Mouse (Mus musculus): ENCODE measurements around the gene Gpc2. TPM values are rescaled to one million over a fixed set of nuclear protein-coding genes. Genes with fewer than 3 reads are reported as not detected.

The Gpc2 gene
- polyA plus RNA-seq, 1 experiment, result not detected

DNA sequence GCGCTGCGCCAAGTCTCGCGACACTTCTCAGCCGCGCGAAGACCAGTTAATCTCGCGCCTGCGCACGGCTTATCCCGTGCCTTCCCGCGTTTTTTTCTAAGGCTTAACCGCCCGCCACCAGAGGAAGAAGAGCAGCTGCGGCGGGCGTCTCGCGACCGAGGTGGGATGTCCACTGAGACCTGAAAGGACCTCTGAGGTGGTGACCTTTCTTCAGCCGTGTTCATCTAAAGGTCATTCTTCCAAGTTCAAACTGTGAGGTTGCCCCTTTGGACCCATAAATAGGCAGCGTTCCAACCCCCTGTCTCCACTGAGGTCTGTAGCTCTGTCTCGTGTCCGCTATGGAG is 592 bp upstream of the Gpc2 start:
- TF ChIP-seq CTCF (IDR thresholded peaks at IDR 0.05; ENCODE audit: insufficient read depth, low read depth, low read length) (no peak), POLR2A (IDR thresholded peaks at IDR 0.05; ENCODE audit: insufficient read depth, low read depth, low read length) (no peak)
- Histone ChIP-seq H3K4me3 (ENCODE audit: insufficient read depth, low read depth, low read length) (peak overlapping the region; percentile 48), H3K4me1 (ENCODE audit: control insufficient read depth, insufficient read depth, low read length) (peaks cover 12% of the 10 kb centered on the region), H3K27ac (ENCODE audit: insufficient read depth, low read depth, low read length) (no peak overlapping the region)
- WGBS, result 27% methylated on average over 26 of the region's 26 CpGs

DNA sequence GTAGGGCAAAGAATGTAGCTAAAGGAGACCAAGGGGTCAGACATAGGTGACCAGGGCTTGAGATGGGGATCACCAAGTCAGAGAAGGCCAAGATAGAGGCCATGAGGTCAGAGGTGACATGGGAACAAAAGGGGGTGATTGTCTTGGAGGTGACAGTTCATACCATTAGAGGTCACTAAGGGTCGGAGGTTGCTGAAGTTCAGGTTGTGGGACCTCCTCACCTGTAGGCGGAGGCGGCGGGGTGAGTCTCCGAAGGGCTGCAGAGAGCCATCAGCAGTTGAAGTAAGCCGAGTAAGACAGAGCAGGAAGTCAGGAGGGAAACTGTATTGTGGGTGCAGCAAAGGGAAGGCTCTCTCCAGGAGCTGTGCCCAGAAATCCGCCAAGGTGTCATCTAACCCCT is 1.8 kb downstream of the Gpc2 start:
- Histone ChIP-seq H3K27ac (ENCODE audit: insufficient read depth, low read depth, low read length) (no peak overlapping the region), H3K4me1 (ENCODE audit: control insufficient read depth, insufficient read depth, low read length) (peaks cover 16% of the 10 kb centered on the region), H3K4me3 (ENCODE audit: insufficient read depth, low read depth, low read length) (no peak overlapping the region)
- WGBS, result 91% methylated on average over 7 of the region's 7 CpGs
- no peak for TF ChIP-seq POLR2A (IDR thresholded peaks at IDR 0.05; ENCODE audit: insufficient read depth, low read depth, low read length)
- no peak for TF ChIP-seq CTCF (IDR thresholded peaks at IDR 0.05; ENCODE audit: insufficient read depth, low read depth, low read length)

DNA sequence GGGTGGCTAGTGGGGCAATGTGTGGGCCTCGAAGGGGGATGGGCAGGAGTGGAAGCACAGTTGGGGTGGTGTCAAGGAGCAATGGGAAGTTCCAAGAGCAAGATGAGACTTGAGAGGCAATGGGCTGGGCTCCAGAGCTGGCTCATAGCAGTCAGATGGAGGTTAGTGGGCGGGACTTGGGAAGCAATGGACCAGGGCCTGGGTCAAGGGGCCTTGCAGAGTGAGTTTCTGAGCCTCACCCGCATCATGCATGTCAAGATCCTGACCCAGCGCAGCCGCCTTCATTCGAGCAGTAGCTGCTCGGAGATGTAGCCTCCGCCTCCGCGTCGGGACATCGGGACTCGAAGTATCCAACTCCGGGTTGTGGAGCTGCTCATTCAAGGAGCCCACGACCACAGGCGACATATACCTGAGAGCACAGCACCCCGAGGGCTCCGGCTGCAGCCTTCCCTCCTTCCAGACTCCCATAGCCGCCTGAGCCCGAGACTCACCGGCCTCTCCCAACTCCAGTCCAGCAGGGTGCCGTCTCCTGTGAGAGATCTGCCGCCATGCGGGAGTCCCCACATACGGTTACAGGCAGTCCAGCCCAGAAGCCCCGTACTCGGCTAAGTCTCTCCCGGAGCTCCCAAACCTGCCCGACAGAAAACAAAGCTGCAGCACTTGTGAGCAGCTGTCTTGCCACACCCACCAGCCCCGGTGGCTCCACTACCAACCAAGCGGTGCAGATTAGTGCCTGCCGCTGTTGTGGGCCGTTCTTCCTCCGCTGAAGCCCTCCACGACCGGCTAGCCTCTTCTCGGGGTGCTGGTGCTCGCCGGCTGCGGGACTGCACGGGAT is 4.4 kb downstream of the Gpc2 start:
- no peak overlapping the region for H3K4me3 ChIP-seq (ENCODE audit: insufficient read depth, low read depth, low read length)
- TF ChIP-seq POLR2A (IDR thresholded peaks at IDR 0.05; ENCODE audit: insufficient read depth, low read depth, low read length) (no peak), CTCF (IDR thresholded peaks at IDR 0.05; ENCODE audit: insufficient read depth, low read depth, low read length) (no peak)
- H3K4me1 ChIP-seq (ENCODE audit: control insufficient read depth, insufficient read depth, low read length), result peaks cover 16% of the 10 kb centered on the region
- WGBS, result 28% methylated on average over 41 of the region's 41 CpGs
- H3K27ac ChIP-seq (ENCODE audit: insufficient read depth, low read depth, low read length), result no peak overlapping the region

GRCm38 (mm10) chr5:138274186-138274585 is 5.6 kb downstream of the Gpc2 start:
- no peak overlapping the region for H3K27ac ChIP-seq (ENCODE audit: insufficient read depth, low read depth, low read length)
- no peak overlapping the region for H3K4me3 ChIP-seq (ENCODE audit: insufficient read depth, low read depth, low read length)
- 80% methylated on average over 8 of the region's 8 CpGs for WGBS
- no peak for TF ChIP-seq POLR2A (IDR thresholded peaks at IDR 0.05; ENCODE audit: insufficient read depth, low read depth, low read length)
- TF ChIP-seq CTCF (IDR thresholded peaks at IDR 0.05; ENCODE audit: insufficient read depth, low read depth, low read length), result no peak
- peaks cover 9% of the 10 kb centered on the region for H3K4me1 ChIP-seq (ENCODE audit: control insufficient read depth, insufficient read depth, low read length)

DNA sequence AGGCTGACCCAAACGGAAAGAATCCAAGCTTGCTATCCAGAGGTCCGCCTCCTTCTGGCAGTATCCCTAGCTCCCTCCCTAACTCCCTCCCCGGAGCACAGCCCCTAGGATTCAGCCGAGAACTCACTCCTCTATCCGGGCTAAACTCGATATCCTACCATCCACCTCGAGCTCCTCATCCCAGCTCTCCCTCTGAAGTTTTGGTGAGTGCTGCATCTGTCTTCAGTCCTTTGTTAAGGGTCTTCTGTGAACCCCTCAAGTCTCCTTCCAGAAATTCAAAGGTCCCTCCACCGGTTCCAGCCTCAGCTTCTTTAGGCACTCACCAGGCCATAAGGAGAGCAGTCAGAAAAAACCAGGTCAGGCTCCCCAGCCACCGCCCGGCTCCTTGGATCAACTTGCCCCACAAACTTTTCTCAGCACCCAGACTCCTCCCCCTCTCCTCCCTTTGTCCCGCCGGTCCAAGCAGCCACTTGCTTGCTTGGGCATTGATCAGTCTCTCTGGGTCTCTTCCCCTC is 7.3 kb downstream of the Gpc2 start, which contains the start of gene Gal3st4:
Gal3st4 (minus strand) TSS at position 432 of the 515 bp plus-strand sequence.
- H3K4me1 ChIP-seq (ENCODE audit: control insufficient read depth, insufficient read depth, low read length), result peaks cover 9% of the 10 kb centered on the region
- 0 out of 2 replicates have a peak within 1 kb of the TSS, but pooled peaks have one; percentile 12 for H3K4me3 ChIP-seq (ENCODE audit: insufficient read depth, low read depth, low read length)
- H3K27ac ChIP-seq (ENCODE audit: insufficient read depth, low read depth, low read length), result no peak within 1 kb of the TSS; the same call in 1 of the 2 replicates
- TF ChIP-seq POLR2A (IDR thresholded peaks at IDR 0.05; ENCODE audit: insufficient read depth, low read depth, low read length) (no peak), CTCF (IDR thresholded peaks at IDR 0.05; ENCODE audit: insufficient read depth, low read depth, low read length) (no peak)
- 7% methylated on average over 12 of the region's 12 CpGs for WGBS

DNA sequence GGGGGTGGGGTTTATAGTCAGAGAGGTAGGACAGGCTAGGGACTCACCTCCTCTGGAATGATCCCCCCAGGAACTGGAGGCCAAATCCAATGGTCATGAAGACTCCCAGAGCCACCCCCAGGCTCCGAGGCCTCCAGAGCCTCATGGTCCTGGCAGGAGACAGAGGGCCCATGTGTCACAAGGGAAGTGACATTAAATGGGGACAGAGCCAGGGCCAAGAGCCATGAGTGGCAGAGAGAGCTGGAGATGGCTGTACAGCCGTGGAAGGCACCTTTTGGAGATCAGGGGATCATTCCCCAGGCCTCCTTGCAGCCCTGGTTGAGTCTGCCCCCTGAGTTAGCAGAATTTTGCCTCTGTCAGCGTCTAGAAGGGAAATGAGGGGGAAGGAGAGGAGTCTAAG is 8.6 kb downstream of the Gpc2 start:
- Histone ChIP-seq H3K27ac (ENCODE audit: insufficient read depth, low read depth, low read length) (no peak overlapping the region), H3K4me1 (ENCODE audit: control insufficient read depth, insufficient read depth, low read length) (peaks cover 9% of the 10 kb centered on the region), H3K4me3 (ENCODE audit: insufficient read depth, low read depth, low read length) (no peak overlapping the region)
- TF ChIP-seq POLR2A (IDR thresholded peaks at IDR 0.05; ENCODE audit: insufficient read depth, low read depth, low read length) (no peak), CTCF (IDR thresholded peaks at IDR 0.05; ENCODE audit: insufficient read depth, low read depth, low read length) (no peak)
- WGBS, result 35% methylated on average over 3 of the region's 3 CpGs

DNA sequence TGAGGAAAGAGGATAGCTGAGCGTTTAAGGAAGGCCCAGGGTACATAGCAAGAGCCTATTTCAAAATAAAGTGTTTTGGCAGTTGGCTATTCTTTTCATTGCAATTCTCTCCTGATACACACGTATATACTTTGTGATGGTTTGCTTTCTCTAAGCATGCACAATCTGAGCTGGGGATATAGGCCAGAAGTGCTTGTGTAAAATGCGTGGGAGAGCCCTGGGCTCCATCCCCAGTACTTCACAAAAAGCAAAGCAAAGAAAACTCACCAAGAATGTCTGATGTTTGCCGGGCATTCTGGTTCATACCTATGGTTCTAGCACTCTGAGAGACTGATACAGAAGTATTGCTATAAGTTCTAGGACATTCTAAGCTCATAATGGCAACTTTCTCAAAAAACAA is 10.8 kb downstream of the Gpc2 start:
- Histone ChIP-seq H3K4me3 (ENCODE audit: insufficient read depth, low read depth, low read length) (no peak overlapping the region), H3K27ac (ENCODE audit: insufficient read depth, low read depth, low read length) (no peak overlapping the region), H3K4me1 (ENCODE audit: control insufficient read depth, insufficient read depth, low read length) (no peaks in the 10 kb centered on the region)
- WGBS, result 78% methylated on average over 4 of the region's 4 CpGs
- TF ChIP-seq POLR2A (IDR thresholded peaks at IDR 0.05; ENCODE audit: insufficient read depth, low read depth, low read length) (no peak), CTCF (IDR thresholded peaks at IDR 0.05; ENCODE audit: insufficient read depth, low read depth, low read length) (no peak)

DNA sequence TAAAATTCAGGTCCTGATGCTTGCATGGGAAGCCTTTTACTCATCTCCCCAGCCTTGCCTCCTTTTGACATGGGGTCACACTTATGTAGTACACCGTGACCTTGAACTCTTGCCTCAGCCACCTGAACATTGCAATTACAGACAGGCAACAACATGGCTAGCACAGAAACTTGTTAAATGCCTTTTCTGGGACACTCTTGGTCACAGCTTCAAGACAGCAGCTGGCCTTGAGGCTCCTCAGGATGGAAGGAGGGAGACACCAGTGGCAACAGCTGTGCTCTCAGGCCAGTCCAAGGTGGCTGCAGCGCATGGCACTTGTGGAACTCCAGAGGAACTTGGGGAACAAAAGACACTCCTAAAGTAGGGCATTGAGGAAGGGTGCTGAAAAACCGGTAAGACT is 12.7 kb downstream of the Gpc2 start:
- 87% methylated on average over 3 of the region's 3 CpGs for WGBS
- no peak overlapping the region for H3K27ac ChIP-seq (ENCODE audit: insufficient read depth, low read depth, low read length)
- H3K4me3 ChIP-seq (ENCODE audit: insufficient read depth, low read depth, low read length), result no peak overlapping the region

GRCm38 (mm10) chr5:138265712-138266111 is 14.1 kb downstream of the Gpc2 start:
- H3K27ac ChIP-seq (ENCODE audit: insufficient read depth, low read depth, low read length), result no peak overlapping the region
- no peak overlapping the region for H3K4me3 ChIP-seq (ENCODE audit: insufficient read depth, low read depth, low read length)
- peaks cover 16% of the 10 kb centered on the region for H3K4me1 ChIP-seq (ENCODE audit: control insufficient read depth, insufficient read depth, low read length)
- WGBS, result 95% methylated on average over 4 of the region's 4 CpGs
- TF ChIP-seq POLR2A (IDR thresholded peaks at IDR 0.05; ENCODE audit: insufficient read depth, low read depth, low read length) (no peak), CTCF (IDR thresholded peaks at IDR 0.05; ENCODE audit: insufficient read depth, low read depth, low read length) (no peak)

More for the DNA sequence above, 12.7 kb downstream of the Gpc2 start:
- peaks cover 9% of the 10 kb centered on the region for H3K4me1 ChIP-seq (ENCODE audit: control insufficient read depth, insufficient read depth, low read length)
- TF ChIP-seq POLR2A (IDR thresholded peaks at IDR 0.05; ENCODE audit: insufficient read depth, low read depth, low read length) (no peak), CTCF (IDR thresholded peaks at IDR 0.05; ENCODE audit: insufficient read depth, low read depth, low read length) (no peak)

All from olfactory bulb, adult 2 months (tissue).